Mouse (Mus musculus): ENCODE measurements at regions not wholly inside any gene's neighbourhood (a gene's known extent, or its start where the extent isn't known, plus 50 kb on each side); places are given as distances from the start of the nearest gene placed in this dataset.

DNA sequence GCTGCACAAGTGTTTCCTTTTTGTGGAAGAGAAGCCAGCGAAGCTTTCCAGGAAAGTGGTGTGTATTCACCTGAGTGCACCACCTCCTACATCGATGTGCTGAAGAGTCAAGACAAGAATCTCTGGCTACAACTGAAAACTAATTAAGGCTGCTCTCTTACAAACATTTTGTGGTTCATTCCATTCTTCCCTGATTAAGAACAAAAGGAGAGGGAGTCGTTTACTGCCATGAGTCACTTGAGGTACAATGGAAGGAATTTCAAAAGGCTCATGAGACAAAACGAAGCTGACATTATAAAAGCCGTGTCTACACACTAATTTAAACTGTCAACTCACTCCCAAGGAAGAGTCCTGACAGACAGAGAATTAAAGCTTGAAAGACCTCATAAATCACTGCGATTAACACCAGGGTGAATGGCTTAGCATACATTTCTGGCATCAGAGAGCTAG is 206.3 kb upstream of the Gm15217 start:
- TF ChIP-seq EP300 (IDR thresholded peaks at IDR 0.05; ENCODE audit: low read depth) (no peak), CTCF (IDR thresholded peaks at IDR 0.05; ENCODE audit: low read depth) (no peak)
